Mouse (Mus musculus): ENCODE measurements around the gene Plcxd3.

Plcxd3 gene

DNA sequence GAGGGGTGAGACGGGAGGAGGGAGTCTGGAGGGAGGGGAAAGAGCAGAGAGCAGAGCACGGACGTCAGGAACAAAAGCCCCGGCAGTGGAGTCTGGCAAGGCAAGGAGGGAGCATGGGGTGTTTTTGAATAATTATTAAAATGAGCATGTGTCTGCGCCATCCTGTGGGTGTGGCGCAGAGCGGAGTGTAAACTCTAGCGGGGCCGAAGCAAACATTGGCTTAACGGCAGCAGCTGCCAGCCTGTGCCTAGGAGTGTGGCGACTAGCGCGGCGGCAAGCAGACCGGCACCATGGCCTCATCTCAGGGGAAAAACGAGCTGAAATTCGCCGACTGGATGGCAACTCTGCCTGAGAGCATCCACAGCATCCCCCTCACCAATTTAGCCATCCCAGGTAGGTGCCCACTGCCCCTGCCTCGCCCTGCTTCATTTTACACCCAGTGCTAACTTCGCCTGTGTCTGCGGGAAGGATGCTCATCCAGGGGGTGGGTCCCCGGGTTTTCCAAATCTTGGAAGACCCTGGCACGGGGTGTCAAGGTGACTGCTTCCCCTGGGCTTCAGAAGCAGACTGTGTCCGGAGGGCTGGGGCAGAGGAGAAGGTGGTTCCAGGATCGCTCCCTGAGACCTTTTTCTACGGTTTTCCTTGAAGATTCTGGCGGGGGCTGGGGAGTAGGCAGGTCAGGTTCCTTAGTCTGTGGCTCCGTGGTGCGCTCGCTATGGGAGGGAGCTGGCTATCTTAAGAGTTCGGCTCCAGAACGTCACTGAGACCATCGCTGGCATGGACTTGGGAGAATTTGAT is at the start of gene Plcxd3:
Plcxd3 (plus strand) TSS at position 69 of the 798 bp plus-strand sequence.
- DNase-seq (ENCODE audit: low read depth, low spot score) = peak; percentile 53

DNA sequence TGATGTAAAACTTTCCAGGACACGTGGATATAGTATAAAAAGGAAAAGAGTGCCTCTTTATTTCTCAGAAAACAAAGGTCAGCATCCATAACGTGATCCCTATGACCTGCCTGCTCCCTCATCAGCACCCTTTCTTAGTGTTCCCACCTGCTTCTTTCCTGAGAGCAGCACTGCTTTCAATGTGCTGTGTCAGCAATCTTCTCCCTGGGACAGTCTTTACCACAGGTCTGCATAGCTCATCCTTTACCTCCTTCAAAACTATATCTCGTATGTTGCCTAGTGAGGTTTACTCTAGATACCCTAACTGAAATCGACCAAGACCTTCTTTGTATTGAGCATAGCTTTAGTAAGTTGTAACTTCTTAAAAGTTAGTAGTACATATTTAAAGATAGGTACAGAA is 43.4 kb upstream of the Plcxd3 start:
- DNase-seq (ENCODE audit: low read depth, low spot score) = no peak

DNA sequence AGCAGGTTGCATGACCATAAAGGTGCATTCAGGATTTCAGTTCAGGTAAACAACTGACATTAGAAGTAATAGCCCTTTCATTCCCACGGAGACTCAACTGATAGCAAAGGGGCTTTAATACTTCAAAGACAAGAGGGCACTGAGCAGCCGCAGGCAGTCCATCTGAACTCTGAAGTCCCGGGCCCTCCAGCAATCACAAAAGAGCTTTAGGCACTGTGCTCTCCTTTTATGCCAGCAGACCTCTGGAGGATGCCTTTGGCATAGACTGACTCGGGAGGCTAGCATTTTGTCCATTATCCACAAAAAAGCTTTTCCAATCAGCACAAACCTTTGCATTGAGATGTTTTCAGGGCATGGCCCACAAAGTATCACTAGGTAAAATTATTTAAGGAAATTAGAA is 33.7 kb upstream of the Plcxd3 start:
- no peak for DNase-seq (ENCODE audit: low read depth, low spot score)

GRCm38 (mm10) chr15:4348816-4349553 is 26.3 kb upstream of the Plcxd3 start:
- DNase-seq (ENCODE audit: low read depth, low spot score) = no peak

DNA sequence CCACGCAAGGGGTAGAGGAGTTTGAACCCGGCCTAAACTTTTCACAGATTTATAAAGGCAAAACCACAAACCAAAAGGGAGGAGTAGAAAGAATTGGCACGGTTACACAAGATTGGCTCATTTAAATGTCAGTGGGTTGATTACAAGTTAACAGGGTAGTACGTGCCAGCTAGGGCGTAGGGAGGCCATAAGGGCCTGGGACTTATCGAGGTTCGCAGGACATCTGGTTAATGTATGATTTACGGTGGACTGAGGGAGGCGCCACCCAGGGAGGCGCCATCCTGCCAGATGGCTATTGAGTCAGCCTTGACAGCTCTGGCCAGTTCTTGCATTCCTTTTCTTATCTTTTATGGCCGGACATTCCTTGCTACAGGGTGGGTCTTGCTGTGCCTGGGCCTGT is 18.9 kb upstream of the Plcxd3 start:
- no peak for DNase-seq (ENCODE audit: low read depth, low spot score)

DNA sequence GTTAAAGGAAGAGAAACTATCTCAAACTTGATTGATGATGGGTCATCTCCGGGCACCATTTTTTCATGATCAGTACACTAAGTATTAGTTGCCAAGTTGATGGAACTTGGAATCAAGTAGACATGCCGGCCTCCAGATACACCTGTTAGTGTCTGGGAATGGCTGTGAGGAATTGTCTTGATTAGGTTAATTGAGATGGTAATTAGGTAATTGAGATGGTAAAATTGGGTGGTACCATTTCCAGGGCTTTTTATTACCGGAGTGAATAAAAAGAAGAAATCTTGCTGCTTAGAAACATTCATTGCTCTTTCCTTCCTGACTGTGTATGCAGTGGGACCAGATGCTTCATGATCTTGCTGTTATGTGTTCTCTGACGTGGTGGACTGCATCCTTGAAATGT is 17.6 kb upstream of the Plcxd3 start:
- no peak for DNase-seq (ENCODE audit: low read depth, low spot score)

DNA sequence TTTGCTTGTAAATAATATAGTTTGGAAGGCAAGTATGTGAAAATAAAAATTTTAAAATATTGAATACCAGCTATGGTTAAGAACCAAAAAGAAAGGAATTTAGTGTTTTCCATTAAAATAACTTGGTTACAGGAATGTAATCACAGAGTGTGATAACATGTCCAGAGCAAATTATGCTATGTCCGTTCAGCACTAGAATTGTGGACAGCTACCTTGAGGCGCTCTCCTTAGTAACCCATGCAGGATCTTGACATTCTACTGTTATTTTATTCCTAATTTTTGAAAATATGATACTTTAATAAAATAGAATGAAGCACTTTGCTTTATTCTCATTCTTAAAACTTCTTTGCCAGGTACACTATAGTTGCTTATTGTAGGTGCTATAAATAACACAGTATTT is 7.5 kb upstream of the Plcxd3 start:
- DNase-seq (ENCODE audit: low read depth, low spot score) = peak; percentile 57

- DNase-seq (ENCODE audit: low read depth, low spot score) = no peak
These were observed 769 bp upstream of the Plcxd3 start for GRCm38 (mm10) chr15:4374453-4374990.

GRCm38 (mm10) chr15:4375031-4375422 is 264 bp upstream of the Plcxd3 start:
- no peak for DNase-seq (ENCODE audit: low read depth, low spot score)

GRCm38 (mm10) chr15:4376221-4376631 is 935 bp downstream of the Plcxd3 start:
- DNase-seq (ENCODE audit: low read depth, low spot score) = peak; percentile 9

- DNase-seq (ENCODE audit: low read depth, low spot score) = no peak
These were observed 3.5 kb downstream of the Plcxd3 start for GRCm38 (mm10) chr15:4378766-4379165.

GRCm38 (mm10) chr15:4387774-4388173 is 12.5 kb downstream of the Plcxd3 start:
- DNase-seq (ENCODE audit: low read depth, low spot score) = no peak

DNA sequence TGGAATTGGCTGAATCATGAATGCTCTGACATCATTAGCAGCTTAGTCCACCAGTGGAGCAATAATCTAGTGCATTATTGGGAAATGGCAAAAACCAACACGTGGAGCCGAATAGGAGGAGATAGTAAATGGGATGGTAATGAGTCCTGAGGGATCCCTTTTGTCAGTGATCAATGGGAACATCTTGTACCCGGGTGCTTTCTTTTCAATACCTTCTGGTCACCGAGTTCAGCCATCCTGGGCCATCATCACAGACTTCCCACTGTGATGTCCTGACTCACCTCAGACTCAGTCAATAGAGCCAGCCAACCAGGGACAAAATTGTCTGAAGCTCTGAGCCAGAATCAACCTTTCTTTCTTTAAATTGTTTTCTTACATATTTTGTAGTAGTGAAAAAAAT is 24.8 kb downstream of the Plcxd3 start:
- no peak for DNase-seq (ENCODE audit: low read depth, low spot score)

DNA sequence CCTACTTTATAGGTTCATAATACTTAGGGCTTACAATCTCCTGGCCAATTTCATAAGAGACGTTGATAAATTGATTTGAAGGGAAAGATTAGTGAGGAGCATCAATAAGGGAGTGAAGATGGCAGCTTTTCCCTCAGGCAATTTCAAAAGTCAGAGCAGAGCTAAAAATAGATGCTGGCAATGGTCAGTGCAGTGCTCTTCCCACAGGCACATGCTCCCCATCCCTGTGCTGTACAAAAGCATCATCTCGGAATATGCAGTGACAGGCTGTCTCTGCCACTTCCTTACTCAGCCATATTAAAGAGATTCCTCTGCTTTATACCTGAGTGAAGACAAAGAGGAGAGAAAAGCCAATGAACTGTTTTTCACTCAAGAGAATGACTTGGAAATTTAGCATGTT is 36.0 kb downstream of the Plcxd3 start:
- DNase-seq (ENCODE audit: low read depth, low spot score) = no peak

GRCm38 (mm10) chr15:4440081-4440480 is 64.8 kb downstream of the Plcxd3 start:
- DNase-seq (ENCODE audit: low read depth, low spot score) = no peak

DNA sequence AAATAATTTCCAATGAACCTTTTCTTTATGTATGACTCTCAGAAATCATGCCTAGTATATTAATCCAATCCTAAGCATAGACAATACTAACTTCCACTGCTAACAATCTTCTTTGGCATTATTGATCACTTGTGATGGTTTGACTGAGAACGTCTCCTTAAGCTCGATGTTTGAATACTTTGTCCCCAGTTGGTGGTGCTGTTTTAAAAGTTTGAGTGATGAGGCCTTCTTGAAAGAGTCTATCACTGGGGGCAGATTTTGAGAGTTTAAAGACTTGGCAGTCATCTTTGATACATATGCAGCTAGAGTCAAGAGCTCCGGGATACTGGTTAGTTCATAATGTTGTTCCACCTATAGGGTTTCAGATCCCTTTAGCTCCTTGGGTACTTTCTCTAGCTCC is 120.9 kb downstream of the Plcxd3 start:
- no peak for DNase-seq (ENCODE audit: low read depth, low spot score)

GRCm38 (mm10) chr15:4496984-4497383 is 121.7 kb downstream of the Plcxd3 start:
- DNase-seq (ENCODE audit: low read depth, low spot score) = no peak

GRCm38 (mm10) chr15:4498036-4498435 is 122.7 kb downstream of the Plcxd3 start:
- DNase-seq (ENCODE audit: low read depth, low spot score) = no peak

DNA sequence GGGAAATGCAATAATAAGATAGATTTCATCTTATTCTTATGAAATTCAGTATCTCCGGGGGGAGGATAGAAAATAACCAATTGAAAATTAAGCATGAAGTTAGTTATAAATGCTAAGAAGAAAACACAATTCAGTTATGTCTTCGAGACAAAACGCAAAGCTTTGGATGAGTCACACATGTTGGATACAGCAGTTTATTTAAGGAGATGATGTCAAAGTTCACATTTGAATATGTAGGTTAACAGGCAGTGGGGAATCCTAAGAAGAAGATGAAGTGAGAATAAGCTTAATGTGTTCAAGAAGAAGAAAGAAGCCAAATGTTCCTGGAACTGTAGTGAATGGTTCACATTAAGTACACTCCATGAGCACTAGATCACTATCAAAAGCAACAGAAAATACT is 128.1 kb downstream of the Plcxd3 start:
- DNase-seq (ENCODE audit: low read depth, low spot score) = no peak

GRCm38 (mm10) chr15:4503826-4504225 is 128.5 kb downstream of the Plcxd3 start:
- DNase-seq (ENCODE audit: low read depth, low spot score) = no peak

DNA sequence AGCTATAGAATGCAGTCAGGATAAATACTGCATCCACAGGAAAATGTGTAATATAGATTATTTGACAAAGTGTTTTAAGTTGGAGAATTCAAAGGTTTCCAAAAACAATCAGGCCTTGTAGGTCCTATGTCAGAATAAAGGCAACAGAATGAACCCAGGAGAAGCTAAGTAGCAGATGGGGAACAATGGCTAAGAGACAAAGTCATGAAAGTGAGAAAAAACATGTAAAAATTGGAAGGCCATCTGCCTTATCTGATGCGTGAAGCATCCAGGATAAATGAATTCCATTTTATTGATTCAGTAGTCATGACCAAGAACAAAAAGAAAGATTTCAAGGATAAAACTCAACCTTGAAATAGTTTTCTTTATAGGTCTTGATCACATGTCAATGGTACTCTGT is 139.4 kb downstream of the Plcxd3 start:
- DNase-seq (ENCODE audit: low read depth, low spot score) = no peak

GRCm38 (mm10) chr15:4524598-4524997 is 149.3 kb downstream of the Plcxd3 start:
- no peak for DNase-seq (ENCODE audit: low read depth, low spot score)

GRCm38 (mm10) chr15:4533700-4534099 is 158.4 kb downstream of the Plcxd3 start:
- DNase-seq (ENCODE audit: low read depth, low spot score) = no peak
